Mouse (Mus musculus) lung, embryonic 15.5 days (tissue): ENCODE results near the gene Galnt13. TPM values are rescaled to one million over a fixed set of nuclear protein-coding genes. Genes with fewer than 3 reads are reported as not detected.
"Not testable (repeated sequence)": the region's sequence is repeated elsewhere in the genome, so short reads cannot be mapped to it uniquely, and the experiment has no call there.

ENCODE experiments used
- ATAC-seq: fragments of 200-750 bp; cut with Nextera tagmentation; 2 replicates; pipeline ENCODE4 v1.8.0; 2017; ENCODE audit warnings: moderate number of reproducible peaks, borderline replicate concordance; ENCODE audit not compliant: low FRiP score, low TSS enrichment; ENCODE audit errors: extremely low read depth
- H3K27ac ChIP-seq: fragments of 300-500 bp; sonication (generic); 2 replicates; pipeline ENCODE4 v1.5.1; 2015; ENCODE audit warnings: moderate library complexity, mild to moderate bottlenecking, inconsistent platforms
- H3K27me3 ChIP-seq: fragments of 300-500 bp; sonication (generic); 2 replicates; pipeline ENCODE4 v1.6.1; 2015; ENCODE audit warnings: inconsistent platforms
- H3K36me3 ChIP-seq: fragments of 300-500 bp; sonication (generic); 2 replicates; pipeline ENCODE4 v1.6.1; 2015; ENCODE audit warnings: inconsistent platforms
- H3K4me1 ChIP-seq: fragments of 300-500 bp; sonication (generic); 2 replicates; pipeline ENCODE4 v1.6.1; 2015; ENCODE audit warnings: inconsistent platforms
- H3K4me2 ChIP-seq: fragments of 300-500 bp; sonication (generic); 2 replicates; pipeline ENCODE4 v1.6.1; 2015; ENCODE audit warnings: inconsistent platforms, mild to moderate bottlenecking, moderate library complexity
- H3K4me3 ChIP-seq: fragments of 300-500 bp; sonication (generic); 2 replicates; pipeline ENCODE4 v1.5.1; 2015; ENCODE audit warnings: mild to moderate bottlenecking, inconsistent platforms
- H3K9ac ChIP-seq: fragments of 300-500 bp; sonication (generic); 2 replicates; pipeline ENCODE4 v1.6.1; 2015; ENCODE audit warnings: inconsistent platforms
- H3K9me3 ChIP-seq: fragments of 300-500 bp; sonication (generic); 2 replicates; pipeline ENCODE4 v1.6.1; 2016; ENCODE audit warnings: inconsistent platforms
- WGBS: fragments of 180-500 bp; shearing (Covaris S2); methylation state at CpG from one replicate; pipeline ENCODE4 v1.1.7; 2015; 5-methylcytosine and 5-hydroxymethylcytosine counted together
- polyA plus RNA-seq: library from polyadenylated mRNA; unstranded; fragments of >200 nt; fragmentation: Nextera tagmentation; extraction: Ambion mirVana; gene quantifications from 2 replicates; pipeline ENCODE4 v1.2.1, GENCODE M21; 2015

Gene Galnt13
- polyA plus RNA-seq, 1 experiment from 2014 or later: 0.09 TPM

DNA sequence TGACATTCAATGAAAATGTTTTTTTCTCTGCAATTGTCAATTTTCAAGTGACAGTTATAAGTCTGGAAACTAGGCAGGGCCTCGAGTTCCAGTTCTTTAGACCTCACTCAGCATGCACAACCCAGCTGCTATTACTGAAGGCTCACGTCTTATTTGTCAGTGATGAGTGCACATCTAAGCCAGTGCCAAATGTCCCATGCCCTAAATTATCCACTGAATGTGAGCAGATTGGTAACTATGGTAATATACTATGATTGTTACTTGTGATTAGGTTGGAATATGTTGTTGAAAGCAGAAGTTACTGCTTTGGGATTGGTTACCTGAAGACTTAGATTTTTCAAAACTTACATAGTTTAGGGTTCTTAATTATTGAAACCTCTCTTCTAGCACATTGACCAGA lies 131.1 kb downstream of the Galnt13 start:
- Histone ChIP-seq H3K9me3 (no peaks in the 10 kb centered on the region; the same call in 1 of the 2 replicates), H3K4me2 (no peak overlapping the region), H3K27ac (no peak overlapping the region), H3K36me3 (no peaks in the 10 kb centered on the region), H3K4me3 (no peak overlapping the region), H3K4me1 (no peaks in the 10 kb centered on the region), H3K27me3 (no peaks in the 10 kb centered on the region), H3K9ac (no peak overlapping the region)
- ATAC-seq: no peak
- WGBS: 57% methylated on average over 2 of the region's 2 CpGs

DNA sequence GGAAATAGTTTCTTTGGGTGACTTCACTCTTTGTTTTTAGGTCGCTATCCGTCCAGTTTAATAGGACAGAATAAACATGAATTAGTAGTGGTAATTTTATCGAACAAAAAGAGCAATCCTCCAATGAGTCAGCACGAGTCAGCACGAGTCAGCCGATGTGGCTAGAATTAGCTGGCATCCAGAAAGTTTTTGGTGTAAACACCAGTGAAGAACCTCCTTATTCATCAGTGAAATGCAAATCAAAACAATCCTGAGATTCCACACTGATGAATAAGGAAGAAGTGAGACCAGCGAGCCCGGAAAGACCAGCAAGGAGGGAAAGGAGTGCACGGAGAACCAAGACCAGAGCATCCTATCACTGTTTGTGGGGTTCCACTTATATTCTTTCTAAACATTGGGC lies 131.5 kb downstream of the Galnt13 start:
- Histone ChIP-seq H3K36me3 (no peaks in the 10 kb centered on the region), H3K27me3 (no peaks in the 10 kb centered on the region), H3K4me1 (no peaks in the 10 kb centered on the region), H3K4me3 (no peak overlapping the region), H3K9ac (no peak overlapping the region), H3K27ac (no peak overlapping the region), H3K9me3 (no peaks in the 10 kb centered on the region; the same call in 1 of the 2 replicates), H3K4me2 (no peak overlapping the region)
- WGBS: 87% methylated on average over 9 of the region's 9 CpGs
- no peak for ATAC-seq

- not testable (repeated sequence) for H3K9ac ChIP-seq, ATAC-seq, H3K4me3 ChIP-seq, H3K36me3 ChIP-seq, H3K4me2 ChIP-seq, H3K4me1 ChIP-seq, H3K9me3 ChIP-seq, H3K27ac ChIP-seq, H3K27me3 ChIP-seq
- WGBS: no CpG with 5 or more reads among the region's 5 CpGs
These were observed 277.7 kb downstream of the Galnt13 start for GRCm38 (mm10) chr2:54713817-54714216.

GRCm38 (mm10) chr2:54751232-54751631 lies 315.1 kb downstream of the Galnt13 start:
- Histone ChIP-seq H3K4me1 (no peaks in the 10 kb centered on the region), H3K4me2 (no peak overlapping the region), H3K9me3 (no peaks in the 10 kb centered on the region), H3K9ac (no peak overlapping the region), H3K36me3 (no peaks in the 10 kb centered on the region), H3K4me3 (no peak overlapping the region), H3K27me3 (no peaks in the 10 kb centered on the region), H3K27ac (no peak overlapping the region)
- no peak for ATAC-seq
- 72% methylated on average over 2 of the region's 2 CpGs for WGBS

- Histone ChIP-seq H3K9ac (no peak overlapping the region), H3K4me2 (no peak overlapping the region), H3K4me3 (no peak overlapping the region), H3K36me3 (no peaks in the 10 kb centered on the region), H3K4me1 (no peaks in the 10 kb centered on the region), H3K27me3 (no peaks in the 10 kb centered on the region), H3K9me3 (no peaks in the 10 kb centered on the region), H3K27ac (no peak overlapping the region)
- WGBS: 32% methylated on average over 4 of the region's 4 CpGs
- ATAC-seq: no peak
These were observed 323.7 kb downstream of the Galnt13 start for GRCm38 (mm10) chr2:54759781-54760180.

GRCm38 (mm10) chr2:54778790-54779273 lies 342.7 kb downstream of the Galnt13 start:
- no peaks in the 10 kb centered on the region for H3K36me3 ChIP-seq
- H3K9ac ChIP-seq: no peak overlapping the region
- H3K9me3 ChIP-seq: no peaks in the 10 kb centered on the region
- no peak overlapping the region for H3K4me2 ChIP-seq
- no peak overlapping the region for H3K27ac ChIP-seq
- H3K4me1 ChIP-seq: no peaks in the 10 kb centered on the region
- 45% methylated on average over 2 of the region's 2 CpGs for WGBS
- ATAC-seq: no peak
- no peak overlapping the region for H3K4me3 ChIP-seq
- no peaks in the 10 kb centered on the region for H3K27me3 ChIP-seq

DNA sequence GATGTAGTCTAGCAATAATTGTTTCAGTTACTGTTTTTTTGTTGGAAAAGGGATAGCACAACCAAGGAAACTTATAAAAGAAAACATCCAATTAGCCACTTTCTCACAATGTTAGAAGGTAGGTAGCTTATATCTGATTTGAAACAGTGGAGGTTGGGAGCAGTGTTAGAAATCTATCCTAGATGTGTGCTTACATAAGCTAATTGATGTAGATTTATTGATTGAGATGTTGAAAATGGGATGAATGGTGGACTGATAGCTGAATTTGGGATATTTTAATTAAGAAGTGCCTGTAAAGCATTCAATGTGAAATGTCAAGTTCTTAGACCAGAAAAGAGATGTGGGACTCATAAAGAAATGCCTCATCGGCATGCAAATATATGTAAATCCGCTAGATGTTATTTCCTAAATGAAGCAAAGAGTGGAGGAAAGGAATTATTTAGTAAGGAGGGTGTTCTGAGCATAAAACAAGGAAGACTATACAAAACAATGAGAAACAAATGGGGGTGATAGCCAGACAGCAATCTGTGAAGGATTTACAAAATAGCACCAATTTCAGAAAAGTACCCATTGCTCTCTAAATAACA lies 377.6 kb downstream of the Galnt13 start:
- WGBS: 75% methylated on average over 2 of the region's 2 CpGs
- no peaks in the 10 kb centered on the region for H3K9me3 ChIP-seq
- ATAC-seq: no peak

GRCm38 (mm10) chr2:54841245-54841644 lies 405.1 kb downstream of the Galnt13 start:
- H3K9ac ChIP-seq: no peak overlapping the region
- no peaks in the 10 kb centered on the region for H3K27me3 ChIP-seq
- H3K4me2 ChIP-seq: no peak overlapping the region
- H3K36me3 ChIP-seq: no peaks in the 10 kb centered on the region
- no peak overlapping the region for H3K27ac ChIP-seq
- no peaks in the 10 kb centered on the region for H3K9me3 ChIP-seq
- ATAC-seq: no peak
- H3K4me3 ChIP-seq: no peak overlapping the region
- H3K4me1 ChIP-seq: no peaks in the 10 kb centered on the region
- 19% methylated on average over 1 of the region's 1 CpGs for WGBS

More for the DNA sequence above, 377.6 kb downstream of the Galnt13 start:
- H3K4me3 ChIP-seq: no peak overlapping the region
- H3K27ac ChIP-seq: no peak overlapping the region
- H3K4me1 ChIP-seq: no peaks in the 10 kb centered on the region
- no peaks in the 10 kb centered on the region for H3K36me3 ChIP-seq
- H3K4me2 ChIP-seq: no peak overlapping the region
- H3K27me3 ChIP-seq: no peaks in the 10 kb centered on the region
- H3K9ac ChIP-seq: no peak overlapping the region

- no peak overlapping the region for H3K27ac ChIP-seq
- H3K27me3 ChIP-seq: no peaks in the 10 kb centered on the region
- 74% methylated on average over 7 of the region's 7 CpGs for WGBS
- no peak overlapping the region for H3K9ac ChIP-seq
- no peak for ATAC-seq
- no peak overlapping the region for H3K4me3 ChIP-seq
- no peak overlapping the region for H3K4me2 ChIP-seq
- H3K36me3 ChIP-seq: no peaks in the 10 kb centered on the region
- H3K4me1 ChIP-seq: no peaks in the 10 kb centered on the region
- no peaks in the 10 kb centered on the region for H3K9me3 ChIP-seq
These were observed 470.4 kb downstream of the Galnt13 start for GRCm38 (mm10) chr2:54906282-54907060.

- WGBS: 78% methylated on average over 1 of the region's 1 CpGs
- ATAC-seq: no peak
- no peaks in the 10 kb centered on the region for H3K36me3 ChIP-seq
- H3K9me3 ChIP-seq: no peaks in the 10 kb centered on the region
- no peaks in the 10 kb centered on the region for H3K27me3 ChIP-seq
- no peaks in the 10 kb centered on the region for H3K4me1 ChIP-seq
- no peak overlapping the region for H3K4me3 ChIP-seq
- no peak overlapping the region for H3K9ac ChIP-seq
- H3K27ac ChIP-seq: no peak overlapping the region
- no peak overlapping the region for H3K4me2 ChIP-seq
These were observed 479.1 kb downstream of the Galnt13 start for GRCm38 (mm10) chr2:54915088-54915670.

GRCm38 (mm10) chr2:54936369-54936768 lies 500.3 kb downstream of the Galnt13 start:
- Histone ChIP-seq H3K27ac (no peak overlapping the region), H3K9me3 (no peaks in the 10 kb centered on the region)
- no peak for ATAC-seq

GRCm38 (mm10) chr2:54937306-54937705 lies 501.2 kb downstream of the Galnt13 start:
- H3K9me3 ChIP-seq: no peaks in the 10 kb centered on the region
- H3K4me2 ChIP-seq: no peak overlapping the region
- H3K27me3 ChIP-seq: no peaks in the 10 kb centered on the region
- H3K4me3 ChIP-seq: no peak overlapping the region
- H3K4me1 ChIP-seq: no peaks in the 10 kb centered on the region
- H3K9ac ChIP-seq: no peak overlapping the region
- no peaks in the 10 kb centered on the region for H3K36me3 ChIP-seq
- no peak for ATAC-seq
- H3K27ac ChIP-seq: no peak overlapping the region

More at GRCm38 (mm10) chr2:54936369-54936768, 500.3 kb downstream of the Galnt13 start:
- no peaks in the 10 kb centered on the region for H3K36me3 ChIP-seq
- no peaks in the 10 kb centered on the region for H3K4me1 ChIP-seq
- WGBS: 81% methylated on average over 3 of the region's 3 CpGs
- no peak overlapping the region for H3K4me3 ChIP-seq
- H3K4me2 ChIP-seq: no peak overlapping the region
- H3K27me3 ChIP-seq: no peaks in the 10 kb centered on the region
- H3K9ac ChIP-seq: no peak overlapping the region
